Comparison of ENCODE assay signal across 24 mouse cellular contexts in genomic region chr6:4693544-4693943, GRCm38 (mm10).
"Had no signal": no experiment of that assay in that cellular context is flagged by ENCODE, and none has a peak within 500 bp of the region (broad histone marks: within the 10 kb centered on the region; RNA-seq: fewer than 3 reads in every experiment).

No protein-coding gene starts in this region.

- H3K36me3 ChIP-seq: lung, embryonic 15.5 days; midbrain, embryonic 15.5 days; neural tube, embryonic 12.5 days; neural tube, embryonic 15.5 days had no signal

- H3K9ac ChIP-seq: limb, embryonic 12.5 days; limb, embryonic 15.5 days; liver, embryonic 14.5 days; liver, postnatal 0 days; lung, embryonic 15.5 days; midbrain, embryonic 15.5 days; neural tube, embryonic 12.5 days; neural tube, embryonic 15.5 days had no signal

- H3K27me3 ChIP-seq: limb, embryonic 12.5 days; limb, embryonic 15.5 days; lung, embryonic 15.5 days; megakaryocyte, embryonic 14.5 days; midbrain, embryonic 15.5 days; neural tube, embryonic 12.5 days; neural tube, embryonic 15.5 days had no signal

- H3K4me1 ChIP-seq: limb, embryonic 15.5 days; megakaryocyte, embryonic 14.5 days; midbrain, embryonic 15.5 days; neural tube, embryonic 12.5 days; neural tube, embryonic 15.5 days had no signal

- H3K9me3 ChIP-seq: limb, embryonic 15.5 days; lung, embryonic 15.5 days; megakaryocyte, embryonic 14.5 days; midbrain, embryonic 10.5 days; midbrain, embryonic 15.5 days; neural tube, embryonic 12.5 days; neural tube, embryonic 15.5 days had no signal

- H3K27ac ChIP-seq: layer of hippocampus, adult 2 months; left cerebral cortex, adult 2 months; limb, embryonic 12.5 days; limb, embryonic 15.5 days; liver, embryonic 14.5 days; lung, embryonic 15.5 days; midbrain, embryonic 10.5 days; midbrain, embryonic 15.5 days; neural tube, embryonic 12.5 days; neural tube, embryonic 15.5 days; stomach, postnatal 0 days had no signal

- H3K4me2 ChIP-seq: limb, embryonic 12.5 days; limb, embryonic 15.5 days; liver, embryonic 11.5 days; lung, embryonic 15.5 days; midbrain, embryonic 15.5 days; neural tube, embryonic 12.5 days; neural tube, embryonic 15.5 days had no signal

- ATAC-seq: liver, postnatal 0 days; midbrain, embryonic 15.5 days had no signal

- H3K4me3 ChIP-seq: layer of hippocampus, adult 2 months; left cerebral cortex, adult 2 months; limb, embryonic 12.5 days; limb, embryonic 15.5 days; lung, embryonic 15.5 days; megakaryocyte, embryonic 14.5 days; midbrain, embryonic 10.5 days; midbrain, embryonic 15.5 days; neural tube, embryonic 12.5 days; neural tube, embryonic 15.5 days had no signal

- DNase-seq: kidney, adult 11 months; kidney, adult 8-10 months; kidney, postnatal 14 days; layer of hippocampus, postnatal 36 days; liver, postnatal 0 days; right cerebral cortex, adult 18-20 months; right cerebral cortex, postnatal 14 days; right cerebral cortex, postnatal 4 days; thymus, adult 2 months; thymus, postnatal 14 days; thymus, postnatal 4 days had no signal
